Mouse (Mus musculus) hindbrain, embryonic 14.5 days (tissue): ENCODE measurements around the gene Ubxn4. TPM values are rescaled to one million over a fixed set of nuclear protein-coding genes. Genes with fewer than 3 reads are reported as not detected.
"Not testable (repeated sequence)": the region's sequence is repeated elsewhere in the genome, so short reads cannot be mapped to it uniquely, and the experiment has no call there.

Experiments used
- ATAC-seq: fragments of 200-750 bp; cut with Nextera tagmentation; 2 replicates; pipeline ENCODE4 v1.8.0; 2017; ENCODE audit warnings: moderate number of reproducible peaks, mild to moderate bottlenecking, moderate TSS enrichment, moderate library complexity; ENCODE audit not compliant: low FRiP score
- DNase-seq: peaks from one replicate; pipeline ENCODE4 v3.0.0-alpha.2; 2015; ENCODE audit warnings: low spot score
- H3K27ac ChIP-seq: fragments of 300-500 bp; sonication (generic); 2 replicates; pipeline ENCODE4 v1.5.1; 2014; ENCODE audit warnings: mild to moderate bottlenecking, moderate library complexity
- H3K27me3 ChIP-seq: fragments of 300-500 bp; sonication (generic); 2 replicates; pipeline ENCODE4 v1.6.1; 2014; ENCODE audit warnings: mild to moderate bottlenecking, low read length, mixed read lengths; ENCODE audit not compliant: control insufficient read depth, insufficient read depth
- H3K36me3 ChIP-seq: fragments of 300-500 bp; sonication (generic); replicated peaks from 2 replicates; pipeline ENCODE4 v1.6.1; 2014; ENCODE audit not compliant: control insufficient read depth, insufficient read depth
- H3K4me1 ChIP-seq: fragments of 300-500 bp; sonication (generic); replicated peaks from 2 replicates; pipeline ENCODE4 v1.6.1; 2014; ENCODE audit warnings: antibody characterized with exemption, low read length, mixed read lengths; ENCODE audit not compliant: control insufficient read depth, insufficient read depth
- H3K4me2 ChIP-seq: fragments of 300-500 bp; sonication (generic); replicated peaks from 2 replicates; pipeline ENCODE4 v1.6.1; 2014; ENCODE audit warnings: mild to moderate bottlenecking, moderate library complexity
- H3K4me3 ChIP-seq: fragments of 300-500 bp; sonication (generic); replicated peaks from 2 replicates; pipeline ENCODE4 v1.5.1; 2014; ENCODE audit warnings: mild to moderate bottlenecking, low read length
- H3K9ac ChIP-seq: fragments of 300-500 bp; sonication (generic); 2 replicates; pipeline ENCODE4 v1.6.1; 2014
- H3K9me3 ChIP-seq: fragments of 300-500 bp; sonication (generic); 2 replicates; pipeline ENCODE4 v1.6.1; 2016; ENCODE audit warnings: low read length; ENCODE audit not compliant: control insufficient read depth
- WGBS: fragments of 180-500 bp; shearing (Covaris S2); extraction: QIAGEN DNeasy Blood & Tissue Kit; methylation state at CpG from one replicate; pipeline ENCODE4 v1.1.7; 2014; 5-methylcytosine and 5-hydroxymethylcytosine counted together
- polyA plus RNA-seq: library from polyadenylated mRNA; unstranded; fragments of >200 nt; fragmentation: Nextera tagmentation; extraction: Ambion mirVana; gene quantifications from 2 replicates; pipeline ENCODE4 v1.2.1, GENCODE M21; 2014

Ubxn4 gene
- polyA plus RNA-seq, 1 experiment from 2014 or later = 73.3 TPM

DNA sequence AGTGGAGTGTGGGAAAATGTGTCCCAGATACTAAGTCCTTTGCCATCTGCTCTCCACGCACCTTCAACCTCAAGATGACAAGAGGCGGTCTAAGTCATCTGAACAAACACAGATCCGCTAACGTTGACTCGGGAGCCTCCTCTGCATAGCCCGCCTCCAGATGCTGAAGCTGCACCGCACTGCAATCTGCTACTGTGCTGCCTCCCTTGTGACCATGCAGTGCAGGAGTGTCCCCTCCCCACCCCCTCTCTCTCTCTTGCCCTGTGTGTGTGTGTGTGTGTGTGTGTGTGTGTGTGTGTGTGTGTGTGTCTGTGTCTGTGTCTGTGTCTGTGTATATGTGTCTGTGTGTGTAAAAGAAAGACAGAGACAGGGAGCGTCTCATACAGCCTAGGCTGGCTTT lies 51.5 kb downstream of the Ubxn4 start:
- no peak overlapping the region for H3K4me2 ChIP-seq
- no peak for ATAC-seq
- WGBS = 81% methylated on average over 8 of the region's 8 CpGs

DNA sequence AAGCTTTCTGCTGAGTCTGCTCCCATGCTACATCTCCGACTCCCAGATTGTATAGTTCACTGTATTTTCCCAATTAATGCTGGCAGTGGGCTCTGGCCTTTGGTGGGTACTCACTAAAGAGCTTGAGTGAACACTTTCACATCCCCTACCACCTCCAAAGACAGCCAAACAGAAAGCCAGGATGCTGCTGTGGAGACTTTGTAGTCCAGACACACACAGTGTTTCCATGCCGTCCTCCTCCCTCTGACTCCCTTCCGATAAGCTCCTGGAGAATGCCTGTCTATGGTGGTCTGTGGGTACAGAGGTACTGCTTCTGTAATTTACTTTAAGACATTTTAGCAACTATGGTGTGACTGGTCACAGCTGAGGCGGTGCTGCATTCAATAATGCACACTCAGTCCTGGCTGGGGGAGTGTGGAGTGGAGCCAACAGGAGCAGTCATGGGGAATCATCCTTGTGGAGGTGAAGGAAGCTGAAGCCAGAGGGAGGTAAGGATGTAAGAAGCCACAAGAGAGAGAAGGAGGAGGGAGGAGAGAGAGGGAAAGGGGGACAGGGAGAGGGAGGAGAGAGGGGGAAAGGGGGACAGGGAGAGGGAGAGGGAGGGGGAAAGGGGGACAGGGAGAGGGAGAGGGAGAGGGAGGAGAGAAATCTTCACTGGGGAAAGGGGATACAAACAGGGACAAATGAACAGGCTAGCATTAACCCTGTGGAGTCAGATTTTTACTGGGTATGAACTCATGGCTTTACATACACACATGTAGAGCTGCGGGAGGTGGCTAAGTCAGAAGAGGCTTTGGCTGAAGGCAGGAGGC lies 52.2 kb downstream of the Ubxn4 start:
- Histone ChIP-seq H3K4me3 (no peak overlapping the region), H3K27ac (no peak overlapping the region), H3K36me3 (no peaks in the 10 kb centered on the region), H3K9ac (no peak overlapping the region), H3K9me3 (no peaks in the 10 kb centered on the region), H3K4me1 (no peaks in the 10 kb centered on the region), H3K27me3 (no peaks in the 10 kb centered on the region), H3K4me2 (no peak overlapping the region)
- peak; percentile 38; the same call in 1 of the 2 replicates for ATAC-seq
- WGBS = 72% methylated on average over 5 of the region's 5 CpGs
- no peak for DNase-seq

More for the DNA sequence above, 51.5 kb downstream of the Ubxn4 start:
- Histone ChIP-seq H3K27me3 (no peaks in the 10 kb centered on the region), H3K4me3 (no peak overlapping the region), H3K4me1 (no peaks in the 10 kb centered on the region), H3K36me3 (no peaks in the 10 kb centered on the region), H3K9me3 (no peaks in the 10 kb centered on the region), H3K9ac (no peak overlapping the region), H3K27ac (no peak overlapping the region)
- DNase-seq = no peak

DNA sequence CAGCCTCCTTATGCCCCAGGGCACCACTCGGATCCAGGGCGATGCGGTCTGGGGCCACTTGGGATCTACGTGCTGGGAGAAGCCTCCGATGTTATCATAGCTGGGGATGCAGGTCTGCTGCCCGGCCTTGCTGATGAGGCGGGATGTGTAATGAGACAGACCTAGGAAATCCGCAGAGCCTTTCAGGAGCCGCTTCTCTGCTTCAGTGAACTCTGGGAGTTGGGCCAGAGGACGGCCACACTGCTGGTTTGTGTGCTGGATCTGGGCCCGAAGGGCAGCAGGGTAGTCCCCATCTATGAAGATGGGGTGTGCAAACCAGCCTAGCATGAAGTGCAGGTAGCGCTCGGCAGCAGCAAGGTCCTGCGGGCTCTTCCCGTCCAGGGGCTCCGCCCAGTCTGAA lies 60.1 kb downstream of the Ubxn4 start:
- DNase-seq (peak; percentile 41), ATAC-seq (peak; percentile 57; the same call in 1 of the 2 replicates)
- Histone ChIP-seq H3K4me3 (no peak overlapping the region), H3K27ac (no peak overlapping the region), H3K4me1 (no peaks in the 10 kb centered on the region), H3K9me3 (0 out of 2 replicates have a peak, but pooled peaks cover 7% of the 10 kb centered on the region), H3K4me2 (no peak overlapping the region), H3K27me3 (no peaks in the 10 kb centered on the region), H3K36me3 (no peaks in the 10 kb centered on the region), H3K9ac (no peak overlapping the region)
- 77% methylated on average over 16 of the region's 16 CpGs for WGBS

DNA sequence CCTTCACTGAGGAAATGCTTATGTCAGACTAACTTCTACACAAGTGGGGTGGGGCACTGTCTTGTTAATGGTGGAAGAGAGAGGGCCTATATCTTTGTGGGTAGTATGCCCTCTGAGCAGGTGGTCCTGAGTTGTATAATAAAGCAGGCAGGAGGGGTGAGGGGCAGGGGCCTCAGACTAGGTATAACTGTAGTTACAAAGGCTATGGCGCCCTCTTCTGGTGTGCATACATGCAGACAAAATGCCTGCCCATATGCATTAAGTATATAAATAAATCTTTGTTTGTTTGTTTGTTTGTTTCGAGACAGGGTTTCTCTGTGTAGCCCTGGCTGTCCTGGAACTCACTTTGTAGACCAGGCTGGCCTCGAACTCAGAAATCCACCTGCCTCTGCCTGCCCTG lies 65.3 kb downstream of the Ubxn4 start:
- 85% methylated on average over 3 of the region's 3 CpGs for WGBS
- Histone ChIP-seq H3K4me3 (no peak overlapping the region), H3K9ac (no peak overlapping the region), H3K4me1 (no peaks in the 10 kb centered on the region), H3K9me3 (no peaks in the 10 kb centered on the region), H3K27me3 (no peaks in the 10 kb centered on the region), H3K36me3 (no peaks in the 10 kb centered on the region), H3K4me2 (no peak overlapping the region), H3K27ac (no peak overlapping the region)
- no peak for DNase-seq
- no peak for ATAC-seq

DNA sequence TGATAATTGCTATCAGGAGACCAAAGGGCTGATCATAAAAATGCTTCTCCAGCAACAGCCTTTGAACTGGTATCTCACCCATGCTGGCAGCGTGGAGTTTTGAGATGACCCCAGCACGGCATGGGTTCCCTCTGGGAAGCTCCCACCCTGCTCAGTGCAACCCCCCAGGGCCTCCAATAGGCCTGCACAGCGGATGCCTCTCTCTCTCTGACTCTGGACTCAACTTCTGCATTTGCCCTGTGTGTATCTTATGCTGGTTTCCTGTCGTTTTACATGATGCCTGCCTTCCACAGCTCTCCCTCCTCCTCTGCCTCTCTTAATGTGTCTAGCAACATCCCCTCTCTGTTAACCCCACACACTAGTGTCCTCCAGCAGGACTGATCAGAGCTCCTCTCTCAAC lies 70.9 kb downstream of the Ubxn4 start:
- no peak for ATAC-seq
- no peak for DNase-seq
- Histone ChIP-seq H3K36me3 (no peaks in the 10 kb centered on the region), H3K4me2 (no peak overlapping the region), H3K27me3 (no peaks in the 10 kb centered on the region), H3K9me3 (no peaks in the 10 kb centered on the region), H3K27ac (no peak overlapping the region), H3K9ac (no peak overlapping the region), H3K4me3 (no peak overlapping the region), H3K4me1 (no peaks in the 10 kb centered on the region)
- 86% methylated on average over 4 of the region's 4 CpGs for WGBS

DNA sequence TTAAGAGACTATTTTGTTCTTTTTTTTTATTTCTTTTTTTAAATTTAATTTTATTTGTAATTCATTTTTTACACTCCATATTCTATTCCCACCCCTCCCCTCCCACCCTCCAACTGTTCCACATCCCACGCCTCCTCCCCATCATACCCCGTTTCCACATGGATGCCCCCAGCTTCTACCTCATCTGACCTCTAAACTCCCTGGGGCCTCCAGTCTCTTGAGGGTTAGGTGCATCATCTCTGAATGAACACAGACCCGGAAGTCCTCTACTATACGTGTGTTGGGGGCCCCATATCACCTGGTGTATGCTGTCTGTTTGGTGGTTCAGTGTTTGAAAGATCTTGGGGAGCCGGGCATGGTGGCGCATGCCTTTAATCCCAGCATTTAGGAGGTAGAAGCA lies 75.5 kb downstream of the Ubxn4 start:
- not testable (repeated sequence) for H3K27me3 ChIP-seq, H3K9me3 ChIP-seq, H3K4me3 ChIP-seq, H3K4me2 ChIP-seq, H3K36me3 ChIP-seq, H3K27ac ChIP-seq, H3K4me1 ChIP-seq, ATAC-seq, DNase-seq, H3K9ac ChIP-seq
- WGBS = 91% methylated on average over 6 of the region's 6 CpGs

DNA sequence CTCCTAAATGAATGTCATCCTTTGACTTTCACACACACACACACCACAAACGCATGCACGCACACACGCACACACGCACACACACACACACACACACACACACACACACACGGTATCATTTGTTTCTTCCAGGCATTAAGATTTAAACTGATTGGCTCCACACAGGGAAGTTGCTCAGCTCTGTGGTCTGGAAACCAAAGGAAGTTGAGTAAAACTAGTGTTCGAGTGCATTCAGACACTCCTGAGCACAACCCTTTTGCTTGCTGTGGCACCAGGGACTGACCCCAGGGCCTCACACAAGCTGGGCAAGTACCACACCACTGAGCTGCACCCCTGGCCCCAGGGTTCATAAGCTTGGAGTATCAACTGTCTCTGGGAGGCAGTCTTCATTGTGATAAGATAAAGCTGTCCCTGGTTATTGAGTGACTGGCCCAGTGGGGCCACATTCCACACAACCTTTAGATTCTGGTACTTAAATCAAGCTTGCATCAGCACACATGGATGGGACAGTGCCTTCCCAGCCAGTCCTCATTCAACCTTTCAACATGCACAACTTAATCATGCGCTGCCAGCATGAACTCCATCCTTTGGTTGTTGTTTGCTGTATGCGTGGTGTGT lies 79.4 kb downstream of the Ubxn4 start:
- no peak for ATAC-seq
- 85% methylated on average over 8 of the region's 8 CpGs for WGBS
- no peaks in the 10 kb centered on the region for H3K36me3 ChIP-seq

DNA sequence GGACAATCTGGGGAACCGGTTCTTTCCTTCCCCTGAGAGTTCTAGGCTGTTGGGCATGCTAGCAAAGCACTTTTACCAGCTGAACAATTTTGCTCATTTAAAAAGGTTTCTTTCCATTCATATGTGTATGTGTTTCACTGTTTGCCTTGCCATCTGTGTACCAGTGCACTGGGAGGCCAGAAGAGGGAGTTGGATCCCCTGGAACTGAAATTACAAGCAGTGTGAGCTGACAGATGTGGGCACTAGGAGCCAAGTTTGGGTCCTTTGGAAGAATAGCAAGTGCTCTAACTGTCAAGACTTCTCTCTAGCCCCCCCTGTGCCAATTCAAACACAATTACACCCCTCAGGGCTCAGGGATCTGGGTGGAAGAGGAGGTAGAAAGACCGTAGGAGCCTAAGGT lies 81.0 kb downstream of the Ubxn4 start:
- Histone ChIP-seq H3K27ac (no peak overlapping the region), H3K4me3 (no peak overlapping the region), H3K4me2 (no peak overlapping the region), H3K9ac (no peak overlapping the region), H3K9me3 (no peaks in the 10 kb centered on the region), H3K4me1 (no peaks in the 10 kb centered on the region), H3K27me3 (no peaks in the 10 kb centered on the region), H3K36me3 (no peaks in the 10 kb centered on the region)
- no peak for ATAC-seq
- DNase-seq = no peak
- 89% methylated on average over 2 of the region's 2 CpGs for WGBS

More for the DNA sequence above, 79.4 kb downstream of the Ubxn4 start:
- no peaks in the 10 kb centered on the region for H3K4me1 ChIP-seq
- no peak overlapping the region for H3K27ac ChIP-seq
- no peaks in the 10 kb centered on the region for H3K9me3 ChIP-seq
- no peak overlapping the region for H3K4me3 ChIP-seq
- no peaks in the 10 kb centered on the region for H3K27me3 ChIP-seq
- H3K4me2 ChIP-seq = no peak overlapping the region
- DNase-seq = no peak
- no peak overlapping the region for H3K9ac ChIP-seq

DNA sequence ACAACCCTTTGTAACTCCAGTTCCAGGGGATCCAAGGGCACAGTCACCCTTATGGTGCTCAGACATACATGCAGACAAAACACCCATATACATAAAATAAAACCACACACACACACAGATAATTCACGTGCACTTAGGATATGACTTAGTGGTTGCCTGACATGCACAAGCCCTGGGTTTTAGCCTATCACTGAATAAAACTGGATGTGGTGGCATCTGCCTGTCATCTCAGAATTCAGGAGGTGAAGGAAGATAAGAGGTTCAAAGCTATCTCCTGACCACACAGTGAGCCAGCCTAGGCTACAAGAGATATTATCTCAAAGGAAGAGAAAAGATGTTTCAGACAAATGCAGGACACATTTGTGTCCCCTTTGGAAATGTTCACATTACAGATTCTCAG lies 83.4 kb downstream of the Ubxn4 start:
- DNase-seq = no peak
- no peaks in the 10 kb centered on the region for H3K9me3 ChIP-seq
- no peaks in the 10 kb centered on the region for H3K4me1 ChIP-seq

More for the DNA sequence above, 83.4 kb downstream of the Ubxn4 start:
- no peaks in the 10 kb centered on the region for H3K27me3 ChIP-seq
- no peak overlapping the region for H3K4me3 ChIP-seq
- no peak overlapping the region for H3K9ac ChIP-seq
- H3K27ac ChIP-seq = no peak overlapping the region
- peaks cover 15% of the 10 kb centered on the region for H3K36me3 ChIP-seq
- H3K4me2 ChIP-seq = no peak overlapping the region
- 98% methylated on average over 1 of the region's 1 CpGs for WGBS
- no peak for ATAC-seq
